Mouse (Mus musculus) forebrain, embryonic 12.5 days (tissue): ENCODE results near the gene Msi2. TPM values are rescaled to one million over a fixed set of nuclear protein-coding genes. Genes with fewer than 3 reads are reported as not detected.
A peak's percentile ranks its signal among the peaks of the same experiment; 100 is the strongest.

Experiments
- ATAC-seq: fragments of 200-750 bp; cut with Nextera tagmentation; 2 replicates; pipeline ENCODE4 v1.8.0; 2017; ENCODE audit warnings: moderate TSS enrichment; ENCODE audit not compliant: low FRiP score
- H3K27ac ChIP-seq: fragments of 300-500 bp; sonication (generic); 2 replicates; pipeline ENCODE4 v1.5.1; 2016; ENCODE audit warnings: mild to moderate bottlenecking
- H3K27me3 ChIP-seq: fragments of 300-500 bp; sonication (generic); 2 replicates; pipeline ENCODE4 v1.6.1; 2016; ENCODE audit warnings: mild to moderate bottlenecking
- H3K36me3 ChIP-seq: fragments of 300-500 bp; sonication (generic); replicated peaks from 2 replicates; pipeline ENCODE4 v1.6.1; 2016; ENCODE audit warnings: mild to moderate bottlenecking
- H3K4me1 ChIP-seq: fragments of 300-500 bp; sonication (generic); 2 replicates; pipeline ENCODE4 v1.6.1; 2016
- H3K4me2 ChIP-seq: fragments of 300-500 bp; sonication (generic); 2 replicates; pipeline ENCODE4 v1.6.1; 2016; ENCODE audit warnings: mild to moderate bottlenecking, moderate library complexity
- H3K4me3 ChIP-seq: fragments of 300-500 bp; sonication (generic); replicated peaks from 2 replicates; pipeline ENCODE4 v1.5.1; 2016; ENCODE audit warnings: mild to moderate bottlenecking
- H3K9ac ChIP-seq: fragments of 300-500 bp; sonication (generic); 2 replicates; pipeline ENCODE4 v1.6.1; 2016; ENCODE audit warnings: mild to moderate bottlenecking
- H3K9me3 ChIP-seq: fragments of 300-500 bp; sonication (generic); 2 replicates; pipeline ENCODE4 v1.6.1; 2016
- WGBS: fragments of 180-500 bp; shearing (Covaris S2); methylation state at CpG from one replicate; pipeline ENCODE4 v1.1.7; 2016; 5-methylcytosine and 5-hydroxymethylcytosine counted together
- polyA plus RNA-seq: library from polyadenylated mRNA; unstranded; fragments of >200 nt; fragmentation: Nextera tagmentation; extraction: Ambion mirVana; gene quantifications from 2 replicates; pipeline ENCODE4 v1.2.1, GENCODE M21; 2016

Msi2 gene
- polyA plus RNA-seq, 1 experiment from 2014 or later, result 35.8 TPM

DNA sequence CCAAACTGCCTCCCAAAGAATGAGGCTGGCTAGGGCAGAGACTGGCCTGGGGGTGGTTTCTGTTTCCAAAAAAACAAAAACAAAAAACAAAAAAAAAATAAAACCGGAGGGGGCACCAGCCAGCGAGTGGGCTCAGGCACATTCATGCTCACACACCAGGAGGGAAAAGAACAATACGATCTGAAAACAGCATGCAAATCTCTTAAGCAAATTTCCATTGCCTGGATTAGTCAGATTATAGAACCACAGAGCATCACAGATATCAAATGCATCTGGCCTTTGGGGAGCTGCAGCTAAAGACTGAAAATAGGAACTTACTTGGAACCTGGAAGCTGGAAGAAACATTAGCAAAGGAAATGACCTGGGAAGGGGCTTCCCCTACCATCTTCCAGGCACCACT lies 370.3 kb downstream of the Msi2 start:
- H3K9me3 ChIP-seq, result no peaks in the 10 kb centered on the region
- WGBS, result 42% methylated on average over 3 of the region's 3 CpGs
- no peak for ATAC-seq
- H3K9ac ChIP-seq, result no peak overlapping the region
- no peak overlapping the region for H3K4me3 ChIP-seq
- H3K4me2 ChIP-seq, result no peak overlapping the region
- no peaks in the 10 kb centered on the region; the same call in 1 of the 2 replicates for H3K27me3 ChIP-seq
- H3K4me1 ChIP-seq, result peaks cover 54% of the 10 kb centered on the region
- peaks cover 38% of the 10 kb centered on the region for H3K36me3 ChIP-seq
- H3K27ac ChIP-seq, result peak overlapping the region; percentile 70

DNA sequence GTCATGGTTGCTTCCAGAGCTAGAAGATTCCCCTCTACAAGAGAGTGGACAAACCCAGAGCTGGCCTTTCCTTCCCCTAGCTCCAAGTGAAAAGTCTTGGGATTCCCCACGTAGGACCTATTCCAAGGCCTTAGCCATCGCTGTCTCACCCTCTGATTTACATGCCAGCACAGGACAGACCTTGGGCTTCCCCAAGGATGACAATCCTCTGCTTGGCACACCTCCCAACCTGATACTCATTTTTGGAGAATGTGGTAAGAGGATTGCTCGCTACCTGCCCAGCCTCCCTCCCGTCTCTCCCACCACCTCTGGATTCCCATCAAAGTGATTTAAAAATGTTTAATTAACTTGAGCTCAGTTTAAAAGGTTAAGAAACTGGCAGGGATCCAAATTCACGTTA lies 372.2 kb downstream of the Msi2 start:
- no peaks in the 10 kb centered on the region for H3K27me3 ChIP-seq

DNA sequence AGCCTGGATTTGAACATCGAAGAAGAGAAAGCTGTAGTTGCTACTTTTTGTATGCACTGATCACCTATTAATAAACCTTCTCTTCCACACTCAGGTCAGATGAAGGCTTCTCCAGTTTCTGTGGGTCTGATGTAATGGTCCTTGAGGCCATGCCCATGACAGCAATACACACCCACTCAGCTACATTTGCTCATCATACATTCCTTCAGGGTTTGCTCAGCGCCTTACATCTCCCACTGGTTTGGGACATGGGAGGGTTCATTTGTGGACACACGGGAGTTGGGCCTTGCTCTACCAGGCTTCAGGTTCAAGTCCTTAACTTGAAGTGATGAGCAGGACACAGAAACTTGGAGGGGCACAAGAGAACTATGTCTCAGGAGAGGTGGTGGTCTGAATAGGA lies 380.4 kb downstream of the Msi2 start:
- H3K4me2 ChIP-seq, result no peak overlapping the region
- H3K4me1 ChIP-seq, result peaks cover 12% of the 10 kb centered on the region
- no peak overlapping the region for H3K9ac ChIP-seq
- no peaks in the 10 kb centered on the region for H3K9me3 ChIP-seq
- no peaks in the 10 kb centered on the region for H3K27me3 ChIP-seq
- H3K4me3 ChIP-seq, result no peak overlapping the region
- ATAC-seq, result no peak
- H3K27ac ChIP-seq, result no peak overlapping the region
- WGBS, result 97% methylated on average over 3 of the region's 3 CpGs
- H3K36me3 ChIP-seq, result peaks cover 20% of the 10 kb centered on the region

More for the DNA sequence above, 372.2 kb downstream of the Msi2 start:
- H3K9ac ChIP-seq, result no peak overlapping the region
- peaks cover 33% of the 10 kb centered on the region for H3K36me3 ChIP-seq
- no peak for ATAC-seq
- 65% methylated on average over 5 of the region's 5 CpGs for WGBS
- peaks cover 38% of the 10 kb centered on the region for H3K4me1 ChIP-seq
- H3K9me3 ChIP-seq, result no peaks in the 10 kb centered on the region
- no peak overlapping the region for H3K27ac ChIP-seq
- H3K4me3 ChIP-seq, result no peak overlapping the region
- H3K4me2 ChIP-seq, result no peak overlapping the region

DNA sequence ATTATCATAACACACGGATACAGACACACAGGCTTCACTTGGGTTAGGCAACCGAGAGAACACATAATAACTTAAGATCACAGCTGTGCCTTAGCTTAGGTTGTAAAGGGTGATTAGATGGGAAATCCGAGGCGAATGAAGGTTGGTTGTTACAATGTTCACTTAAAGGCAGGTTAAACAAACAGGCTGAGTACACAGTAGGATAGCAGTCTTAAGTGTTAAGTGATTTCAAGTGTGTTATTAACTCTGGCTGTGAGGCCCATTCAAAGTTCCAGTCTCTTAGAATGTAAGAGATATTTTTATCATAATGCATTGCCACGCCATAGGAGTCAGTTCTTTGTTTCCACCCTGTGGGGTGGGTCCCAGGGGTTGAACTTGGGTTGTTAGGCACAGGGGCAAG lies 383.4 kb downstream of the Msi2 start:
- WGBS, result 25% methylated on average over 5 of the region's 5 CpGs
- H3K4me3 ChIP-seq, result no peak overlapping the region
- no peak overlapping the region; the same call in 1 of the 2 replicates for H3K27ac ChIP-seq
- peaks cover 23% of the 10 kb centered on the region for H3K4me1 ChIP-seq
- no peak overlapping the region for H3K4me2 ChIP-seq
- peaks cover 18% of the 10 kb centered on the region for H3K36me3 ChIP-seq
- no peaks in the 10 kb centered on the region for H3K9me3 ChIP-seq
- no peaks in the 10 kb centered on the region for H3K27me3 ChIP-seq
- ATAC-seq, result no peak
- H3K9ac ChIP-seq, result no peak overlapping the region

DNA sequence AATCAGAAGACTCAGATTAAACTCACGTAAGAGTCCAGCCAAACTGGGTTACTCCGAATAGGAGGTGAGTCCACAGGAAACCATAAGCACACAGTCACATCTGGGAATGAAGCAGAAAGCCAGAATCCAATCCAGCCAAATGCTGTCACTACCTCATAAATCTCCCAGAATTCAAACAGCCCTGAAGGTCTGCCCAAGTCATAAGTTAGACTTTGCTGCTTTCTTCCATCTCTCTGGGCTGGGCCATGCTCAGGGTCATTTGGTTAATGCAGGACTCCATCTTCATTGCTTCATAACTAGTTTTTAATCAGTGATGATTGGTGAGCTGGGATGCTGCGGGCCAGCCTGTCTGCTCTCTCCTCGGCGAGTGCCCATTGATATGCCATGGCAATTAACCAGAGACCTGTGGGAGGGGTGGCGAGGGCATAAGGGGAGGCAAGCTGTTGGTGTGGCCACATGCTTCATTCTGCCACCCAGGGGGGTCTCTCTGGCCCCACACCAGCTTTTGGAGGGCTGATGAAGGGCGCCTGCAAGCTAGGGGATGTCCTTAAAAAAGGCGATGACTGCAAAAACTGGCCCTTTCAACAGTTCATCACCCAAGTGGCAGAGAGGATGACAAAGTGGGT lies 385.9 kb downstream of the Msi2 start:
- Histone ChIP-seq H3K27me3 (no peaks in the 10 kb centered on the region), H3K4me1 (peaks cover 31% of the 10 kb centered on the region), H3K27ac (no peak overlapping the region), H3K9me3 (no peaks in the 10 kb centered on the region), H3K9ac (no peak overlapping the region), H3K4me3 (no peak overlapping the region), H3K36me3 (0 out of 2 replicates have a peak, but pooled peaks cover 3% of the 10 kb centered on the region), H3K4me2 (no peak overlapping the region)
- ATAC-seq, result no peak
- WGBS, result 89% methylated on average over 8 of the region's 8 CpGs

DNA sequence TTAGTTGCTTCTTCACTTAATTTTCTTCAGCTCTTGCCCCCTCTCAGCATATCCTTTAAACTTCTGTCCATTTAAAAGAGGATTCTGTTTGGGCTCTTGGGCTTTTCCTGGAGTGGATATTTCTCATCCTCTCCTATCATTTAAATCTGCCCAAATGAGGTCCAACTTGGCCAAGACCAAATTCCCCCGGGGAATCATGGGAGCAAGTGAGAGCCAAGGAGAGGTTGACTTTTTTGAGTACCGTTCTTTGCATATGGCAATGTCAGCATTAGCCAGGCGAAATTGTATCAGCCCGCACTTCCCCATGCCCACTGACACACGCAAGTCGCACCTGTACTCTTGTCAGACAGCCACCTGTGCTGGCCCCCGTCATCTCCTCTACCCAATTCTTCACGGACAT lies 386.6 kb downstream of the Msi2 start:
- Histone ChIP-seq H3K27me3 (no peaks in the 10 kb centered on the region), H3K9me3 (no peaks in the 10 kb centered on the region), H3K9ac (no peak overlapping the region), H3K27ac (no peak overlapping the region), H3K36me3 (0 out of 2 replicates have a peak, but pooled peaks cover 3% of the 10 kb centered on the region), H3K4me3 (no peak overlapping the region), H3K4me2 (no peak overlapping the region), H3K4me1 (peaks cover 38% of the 10 kb centered on the region)
- 94% methylated on average over 8 of the region's 8 CpGs for WGBS
- ATAC-seq, result no peak

DNA sequence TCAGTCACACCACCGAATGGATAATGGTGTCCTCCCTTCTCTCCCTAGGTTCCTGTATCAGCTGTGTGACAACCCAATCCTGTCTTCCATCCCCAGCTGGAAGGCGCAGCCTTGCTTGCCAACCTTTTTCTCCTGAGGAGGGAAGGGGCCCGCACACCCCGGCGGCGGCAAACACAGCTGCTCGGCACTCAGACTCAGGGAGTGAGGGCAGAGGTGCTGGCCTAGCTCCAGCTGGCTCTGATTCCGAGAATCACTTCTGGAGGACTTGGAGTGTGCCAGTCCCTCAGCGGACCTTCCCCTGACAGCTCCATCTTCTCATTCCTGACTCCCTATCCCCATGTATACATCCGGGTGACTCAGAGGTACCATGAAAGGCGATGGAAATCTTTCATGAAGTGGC lies 387.5 kb downstream of the Msi2 start:
- 62% methylated on average over 11 of the region's 11 CpGs for WGBS
- Histone ChIP-seq H3K9me3 (no peaks in the 10 kb centered on the region), H3K27ac (peak overlapping the region; percentile 61), H3K36me3 (0 out of 2 replicates have a peak, but pooled peaks cover 3% of the 10 kb centered on the region), H3K4me1 (peaks cover 40% of the 10 kb centered on the region), H3K4me3 (no peak overlapping the region), H3K27me3 (no peaks in the 10 kb centered on the region), H3K4me2 (no peak overlapping the region), H3K9ac (no peak overlapping the region)
- 0 out of 2 replicates have a peak, but pooled peaks have one; percentile 39 for ATAC-seq

DNA sequence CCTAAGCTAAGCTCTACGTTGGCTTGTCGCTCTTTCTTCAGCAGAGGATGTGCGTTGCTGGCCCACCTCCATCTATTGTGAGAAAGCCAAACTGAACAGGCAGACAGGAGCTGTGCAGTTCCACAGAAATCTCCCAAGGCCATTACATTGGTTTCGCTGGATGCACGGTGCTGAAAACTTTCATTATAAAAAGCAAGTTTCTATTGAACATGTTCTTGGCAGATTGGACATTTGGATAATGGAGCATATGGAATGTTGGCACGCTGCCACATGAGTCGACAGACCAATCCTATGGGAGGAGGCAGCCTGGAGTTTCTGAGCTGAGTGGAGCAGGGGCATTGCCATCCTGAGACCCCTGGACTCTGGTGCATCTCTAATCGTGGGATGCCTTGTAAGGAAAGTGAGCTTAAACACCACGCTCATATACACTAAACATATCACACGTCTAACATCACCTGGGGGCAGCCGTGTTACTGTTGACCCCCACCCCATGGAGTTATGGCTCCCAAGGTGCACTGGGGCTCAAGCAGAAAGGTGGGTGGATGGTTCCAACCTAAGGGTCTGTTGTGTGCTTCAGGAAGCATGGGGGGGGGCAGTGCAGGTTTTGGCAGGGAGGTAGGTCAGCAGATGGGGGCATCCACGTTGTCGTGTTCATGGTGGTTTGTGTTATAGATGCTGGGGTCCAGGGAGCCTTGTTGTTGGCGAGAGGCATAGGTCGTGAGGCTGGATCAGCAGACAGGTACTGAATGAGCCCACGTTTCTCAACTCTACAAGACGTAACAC lies 389.3 kb downstream of the Msi2 start:
- Histone ChIP-seq H3K27ac (peak overlapping the region; percentile 66; the same call in 1 of the 2 replicates), H3K4me2 (no peak overlapping the region), H3K4me1 (peaks cover 28% of the 10 kb centered on the region), H3K4me3 (no peak overlapping the region), H3K9me3 (no peaks in the 10 kb centered on the region), H3K27me3 (no peaks in the 10 kb centered on the region), H3K9ac (no peak overlapping the region), H3K36me3 (no peaks in the 10 kb centered on the region)
- peak; percentile 33; the same call in 1 of the 2 replicates for ATAC-seq
- 79% methylated on average over 17 of the region's 17 CpGs for WGBS

DNA sequence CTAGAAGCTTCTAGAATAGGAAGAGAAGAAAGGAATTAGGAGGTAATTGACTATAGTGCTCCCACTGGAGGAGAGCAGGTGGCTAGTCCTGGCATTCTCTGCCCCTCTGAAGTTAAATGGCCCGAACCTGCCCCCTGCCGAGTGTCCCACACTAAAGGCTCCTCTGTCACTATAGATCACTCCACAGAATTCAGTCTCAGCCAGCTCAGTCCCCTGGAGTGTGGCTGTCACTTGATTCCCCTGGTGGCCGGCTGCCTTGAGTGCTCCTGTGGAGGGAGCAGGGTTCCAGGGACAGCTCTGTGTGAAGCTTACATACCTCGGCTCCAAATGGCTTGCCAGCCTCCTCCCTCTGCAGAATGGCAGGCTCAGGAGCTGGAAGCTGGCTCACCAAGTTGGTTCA lies 391.3 kb downstream of the Msi2 start:
- WGBS, result 9% methylated on average over 4 of the region's 4 CpGs
- ATAC-seq, result no peak; the same call in 1 of the 2 replicates
- Histone ChIP-seq H3K4me3 (no peak overlapping the region), H3K4me1 (peaks cover 28% of the 10 kb centered on the region), H3K27me3 (no peaks in the 10 kb centered on the region), H3K4me2 (no peak overlapping the region), H3K9ac (no peak overlapping the region), H3K9me3 (no peaks in the 10 kb centered on the region), H3K36me3 (no peaks in the 10 kb centered on the region), H3K27ac (no peak overlapping the region)

DNA sequence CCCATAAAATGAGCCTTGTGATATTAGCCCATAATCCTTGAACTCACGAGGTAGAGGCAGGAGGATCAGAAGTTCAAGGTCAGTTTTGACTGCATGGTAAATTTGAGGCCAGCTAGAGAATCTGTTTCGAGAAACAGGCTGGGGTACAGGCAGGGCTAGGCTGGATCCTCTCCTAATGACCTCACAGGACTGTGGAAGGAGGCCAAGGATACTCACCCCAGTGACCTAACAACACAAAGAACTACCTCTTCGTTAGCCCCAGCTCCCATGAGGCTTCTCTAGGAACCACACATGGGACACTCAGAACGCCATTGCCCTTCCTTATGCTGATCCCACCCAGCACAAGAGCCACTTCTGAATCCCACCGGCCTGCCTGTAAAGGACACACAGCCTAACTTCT lies 399.5 kb downstream of the Msi2 start:
- Histone ChIP-seq H3K27ac (0 out of 2 replicates have a peak overlapping the region, but pooled peaks have one; percentile 19), H3K4me1 (peaks cover 29% of the 10 kb centered on the region)
- 75% methylated on average over 5 of the region's 5 CpGs for WGBS

DNA sequence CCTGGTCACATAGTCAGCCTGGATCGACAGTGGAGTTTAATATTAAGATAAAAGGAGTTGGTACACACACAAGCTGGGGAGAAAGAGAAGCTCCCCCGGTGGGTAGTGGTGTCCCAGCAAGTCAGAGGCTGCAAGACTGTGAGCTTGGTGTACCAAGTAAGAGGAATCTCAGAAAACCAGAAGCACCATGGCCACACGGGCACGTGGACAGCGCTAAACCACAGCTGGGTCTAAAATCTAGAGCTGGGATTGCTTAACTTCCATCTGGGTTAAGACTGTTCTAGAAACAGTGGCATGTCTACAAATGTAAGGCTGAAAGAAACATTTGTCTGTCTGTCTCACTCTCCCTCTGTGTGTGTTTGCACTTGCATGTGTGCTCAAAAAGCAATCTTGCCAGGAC lies 402.9 kb downstream of the Msi2 start:
- H3K4me2 ChIP-seq, result no peak overlapping the region
- no peak overlapping the region for H3K9ac ChIP-seq
- H3K4me3 ChIP-seq, result no peak overlapping the region
- ATAC-seq, result no peak
- 85% methylated on average over 5 of the region's 5 CpGs for WGBS
- H3K9me3 ChIP-seq, result no peaks in the 10 kb centered on the region
- no peaks in the 10 kb centered on the region for H3K27me3 ChIP-seq
- H3K36me3 ChIP-seq, result no peaks in the 10 kb centered on the region
- no peak overlapping the region for H3K27ac ChIP-seq
- H3K4me1 ChIP-seq, result peaks cover 52% of the 10 kb centered on the region

More for the DNA sequence above, 399.5 kb downstream of the Msi2 start:
- no peaks in the 10 kb centered on the region for H3K36me3 ChIP-seq
- no peak for ATAC-seq
- no peak overlapping the region for H3K4me2 ChIP-seq
- H3K27me3 ChIP-seq, result no peaks in the 10 kb centered on the region
- H3K9me3 ChIP-seq, result no peaks in the 10 kb centered on the region
- H3K9ac ChIP-seq, result no peak overlapping the region
- H3K4me3 ChIP-seq, result no peak overlapping the region

DNA sequence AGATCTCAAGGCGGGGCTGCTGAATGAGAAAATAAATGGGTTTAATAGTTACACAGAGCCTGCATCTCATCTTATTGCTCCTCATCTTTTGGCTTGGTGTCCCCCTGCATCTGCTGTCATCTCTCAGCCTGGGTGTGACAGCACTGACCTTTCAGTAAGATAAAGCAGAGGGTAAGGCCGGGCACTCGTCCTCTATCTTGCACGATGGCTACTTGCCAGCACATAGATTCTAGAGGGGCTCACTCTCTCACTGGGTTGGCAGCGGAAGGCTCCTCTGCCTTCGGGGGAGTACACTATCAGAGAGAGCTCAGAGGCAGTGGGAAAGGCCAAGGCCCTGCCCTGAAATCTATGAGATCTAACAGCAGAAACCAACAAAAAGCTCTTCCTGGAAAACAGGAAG lies 403.8 kb downstream of the Msi2 start:
- no peaks in the 10 kb centered on the region for H3K36me3 ChIP-seq
- peaks cover 61% of the 10 kb centered on the region for H3K4me1 ChIP-seq
- H3K27ac ChIP-seq, result no peak overlapping the region
- no peak for ATAC-seq
- no peak overlapping the region for H3K4me3 ChIP-seq
- H3K9ac ChIP-seq, result no peak overlapping the region
- 88% methylated on average over 6 of the region's 6 CpGs for WGBS
- no peaks in the 10 kb centered on the region for H3K9me3 ChIP-seq
- H3K4me2 ChIP-seq, result no peak overlapping the region
- no peaks in the 10 kb centered on the region for H3K27me3 ChIP-seq
